Mouse (Mus musculus) midbrain, embryonic 14.5 days (tissue): ENCODE measurements around the gene Insc. TPM values are rescaled to one million over a fixed set of nuclear protein-coding genes. Genes with fewer than 3 reads are reported as not detected.

Experiments used
- ATAC-seq: fragments of 200-750 bp; cut with Nextera tagmentation; 2 replicates; pipeline ENCODE4 v1.8.0; 2017; ENCODE audit warnings: moderate number of reproducible peaks, moderate library complexity; ENCODE audit not compliant: low FRiP score, low TSS enrichment
- DNase-seq: peaks from one replicate; pipeline ENCODE4 v3.0.0-alpha.2; 2015
- H3K27ac ChIP-seq: fragments of 300-500 bp; sonication (generic); replicated peaks from 2 replicates; pipeline ENCODE4 v1.5.1; 2014; ENCODE audit warnings: mild to moderate bottlenecking, low read depth, low read length, moderate library complexity
- H3K27me3 ChIP-seq: fragments of 300-500 bp; sonication (generic); 2 replicates; pipeline ENCODE4 v1.6.1; 2014; ENCODE audit warnings: low read length, control low read depth, mixed read lengths; ENCODE audit not compliant: control insufficient read depth, insufficient read depth
- H3K36me3 ChIP-seq: fragments of 300-500 bp; sonication (generic); 2 replicates; pipeline ENCODE4 v1.6.1; 2014; ENCODE audit warnings: low read length, control low read depth; ENCODE audit not compliant: control insufficient read depth, insufficient read depth
- H3K4me1 ChIP-seq: fragments of 300-500 bp; sonication (generic); 2 replicates; pipeline ENCODE4 v1.6.1; 2014; ENCODE audit warnings: mild to moderate bottlenecking, antibody characterized with exemption, low read length, control low read depth; ENCODE audit not compliant: control insufficient read depth, insufficient read depth
- H3K4me2 ChIP-seq: fragments of 300-500 bp; sonication (generic); 2 replicates; pipeline ENCODE4 v1.6.1; 2014; ENCODE audit warnings: mild to moderate bottlenecking, low read length, moderate library complexity
- H3K4me3 ChIP-seq: fragments of 300-500 bp; sonication (generic); replicated peaks from 2 replicates; pipeline ENCODE4 v1.5.1; 2014; ENCODE audit warnings: low read depth, low read length
- H3K9ac ChIP-seq: fragments of 300-500 bp; sonication (generic); replicated peaks from 2 replicates; pipeline ENCODE4 v1.6.1; 2014; ENCODE audit warnings: mild to moderate bottlenecking, low read length, moderate library complexity
- H3K9me3 ChIP-seq: fragments of 300-500 bp; sonication (generic); 2 replicates; pipeline ENCODE4 v1.6.1; 2016; ENCODE audit warnings: low read length, control low read depth, mixed read lengths; ENCODE audit not compliant: control insufficient read depth
- WGBS: fragments of 180-500 bp; shearing (Covaris S2); extraction: QIAGEN DNeasy Blood & Tissue Kit; methylation state at CpG from one replicate; pipeline ENCODE4 v1.1.7; 2014; 5-methylcytosine and 5-hydroxymethylcytosine counted together
- polyA plus RNA-seq: library from polyadenylated mRNA; unstranded; fragments of >200 nt; fragmentation: Nextera tagmentation; extraction: Ambion mirVana; gene quantifications from 2 replicates; pipeline ENCODE4 v1.2.1, GENCODE M21; 2014

The Insc gene
- polyA plus RNA-seq, 1 experiment from 2014 or later = 1.3 TPM

GRCm38 (mm10) chr7:114769041-114769440 lies 25.5 kb downstream of the Insc start:
- Histone ChIP-seq H3K27ac (no peak overlapping the region), H3K36me3 (no peaks in the 10 kb centered on the region), H3K4me2 (no peak overlapping the region), H3K4me3 (no peak overlapping the region), H3K4me1 (no peaks in the 10 kb centered on the region), H3K9ac (no peak overlapping the region), H3K9me3 (no peaks in the 10 kb centered on the region), H3K27me3 (no peaks in the 10 kb centered on the region)
- 87% methylated on average over 4 of the region's 4 CpGs for WGBS
- DNase-seq (no peak), ATAC-seq (no peak)

- H3K4me1 ChIP-seq = no peaks in the 10 kb centered on the region
- no peak overlapping the region for H3K4me3 ChIP-seq
- WGBS = 95% methylated on average over 3 of the region's 3 CpGs
- no peaks in the 10 kb centered on the region for H3K36me3 ChIP-seq
- no peak overlapping the region for H3K4me2 ChIP-seq
- no peak overlapping the region for H3K27ac ChIP-seq
- no peak overlapping the region for H3K9ac ChIP-seq
- H3K9me3 ChIP-seq = no peaks in the 10 kb centered on the region
- ATAC-seq (no peak), DNase-seq (no peak)
- no peaks in the 10 kb centered on the region for H3K27me3 ChIP-seq
Observed at GRCm38 (mm10) chr7:114770586-114770985, 27.1 kb downstream of the Insc start.

- no peaks in the 10 kb centered on the region for H3K4me1 ChIP-seq
- H3K9ac ChIP-seq = no peak overlapping the region
- H3K36me3 ChIP-seq = no peaks in the 10 kb centered on the region
- no peak for ATAC-seq
- H3K4me3 ChIP-seq = no peak overlapping the region
- H3K27me3 ChIP-seq = no peaks in the 10 kb centered on the region
- 82% methylated on average over 7 of the region's 7 CpGs for WGBS
- DNase-seq = no peak
- H3K9me3 ChIP-seq = no peaks in the 10 kb centered on the region
- no peak overlapping the region for H3K4me2 ChIP-seq
- H3K27ac ChIP-seq = no peak overlapping the region
Observed at GRCm38 (mm10) chr7:114771801-114772200, 28.3 kb downstream of the Insc start.

GRCm38 (mm10) chr7:114773781-114774180 lies 30.3 kb downstream of the Insc start:
- Histone ChIP-seq H3K4me1 (no peaks in the 10 kb centered on the region), H3K4me3 (no peak overlapping the region), H3K4me2 (no peak overlapping the region), H3K9me3 (no peaks in the 10 kb centered on the region), H3K27ac (no peak overlapping the region), H3K9ac (no peak overlapping the region), H3K27me3 (no peaks in the 10 kb centered on the region), H3K36me3 (no peaks in the 10 kb centered on the region)
- WGBS = 85% methylated on average over 4 of the region's 4 CpGs
- ATAC-seq = no peak
- no peak for DNase-seq

GRCm38 (mm10) chr7:114775856-114776255 lies 32.4 kb downstream of the Insc start:
- no peak overlapping the region for H3K9ac ChIP-seq
- DNase-seq = no peak
- H3K4me2 ChIP-seq = no peak overlapping the region
- no peak overlapping the region for H3K4me3 ChIP-seq
- ATAC-seq = no peak
- no peaks in the 10 kb centered on the region for H3K4me1 ChIP-seq
- H3K27ac ChIP-seq = no peak overlapping the region
- H3K36me3 ChIP-seq = no peaks in the 10 kb centered on the region
- 79% methylated on average over 2 of the region's 2 CpGs for WGBS
- no peaks in the 10 kb centered on the region for H3K27me3 ChIP-seq
- H3K9me3 ChIP-seq = no peaks in the 10 kb centered on the region

- ATAC-seq (no peak), DNase-seq (no peak)
- Histone ChIP-seq H3K4me1 (no peaks in the 10 kb centered on the region), H3K4me2 (no peak overlapping the region), H3K4me3 (no peak overlapping the region), H3K9me3 (no peaks in the 10 kb centered on the region), H3K9ac (no peak overlapping the region), H3K27ac (no peak overlapping the region), H3K36me3 (no peaks in the 10 kb centered on the region), H3K27me3 (no peaks in the 10 kb centered on the region)
- WGBS = 86% methylated on average over 7 of the region's 7 CpGs
Observed at GRCm38 (mm10) chr7:114778156-114778770, 34.8 kb downstream of the Insc start.

- H3K9ac ChIP-seq = no peak overlapping the region
- no peaks in the 10 kb centered on the region for H3K36me3 ChIP-seq
- H3K27ac ChIP-seq = no peak overlapping the region
- H3K4me2 ChIP-seq = no peak overlapping the region
- no peak for ATAC-seq
- WGBS = 69% methylated on average over 8 of the region's 8 CpGs
- no peaks in the 10 kb centered on the region for H3K27me3 ChIP-seq
- DNase-seq = no peak
- H3K9me3 ChIP-seq = no peaks in the 10 kb centered on the region
- H3K4me1 ChIP-seq = no peaks in the 10 kb centered on the region
- no peak overlapping the region for H3K4me3 ChIP-seq
Observed at GRCm38 (mm10) chr7:114779056-114779660, 35.7 kb downstream of the Insc start.

- Histone ChIP-seq H3K4me3 (no peak overlapping the region), H3K9ac (no peak overlapping the region), H3K4me1 (no peaks in the 10 kb centered on the region), H3K36me3 (no peaks in the 10 kb centered on the region), H3K27ac (no peak overlapping the region), H3K4me2 (no peak overlapping the region), H3K9me3 (no peaks in the 10 kb centered on the region), H3K27me3 (no peaks in the 10 kb centered on the region)
- 82% methylated on average over 3 of the region's 3 CpGs for WGBS
- ATAC-seq (no peak), DNase-seq (no peak)
Observed at GRCm38 (mm10) chr7:114783291-114783690, 39.8 kb downstream of the Insc start.

- H3K4me1 ChIP-seq = no peaks in the 10 kb centered on the region
- H3K36me3 ChIP-seq = no peaks in the 10 kb centered on the region
- H3K4me3 ChIP-seq = no peak overlapping the region
- H3K9me3 ChIP-seq = no peaks in the 10 kb centered on the region
- WGBS = 95% methylated on average over 10 of the region's 10 CpGs
- no peak overlapping the region for H3K9ac ChIP-seq
- no peak overlapping the region for H3K27ac ChIP-seq
- H3K27me3 ChIP-seq = no peaks in the 10 kb centered on the region
- DNase-seq (no peak), ATAC-seq (no peak)
- no peak overlapping the region for H3K4me2 ChIP-seq
Observed at GRCm38 (mm10) chr7:114791087-114791486, 47.6 kb downstream of the Insc start.
